Mouse (Mus musculus) midbrain, embryonic 13.5 days (tissue): ENCODE measurements around the gene Entpd8. TPM values are rescaled to one million over a fixed set of nuclear protein-coding genes. Genes with fewer than 3 reads are reported as not detected.

Source experiments
- ATAC-seq: fragments of 200-750 bp; cut with Nextera tagmentation; 2 replicates; pipeline ENCODE4 v1.8.0; 2017; ENCODE audit warnings: mild to moderate bottlenecking, moderate TSS enrichment, moderate library complexity
- H3K27ac ChIP-seq: fragments of 300-500 bp; sonication (generic); 2 replicates; pipeline ENCODE4 v1.5.1; 2015; ENCODE audit warnings: inconsistent platforms, mild to moderate bottlenecking, moderate library complexity
- H3K27me3 ChIP-seq: fragments of 300-500 bp; sonication (generic); 2 replicates; pipeline ENCODE4 v1.6.1; 2015; ENCODE audit warnings: mild to moderate bottlenecking, inconsistent platforms
- H3K36me3 ChIP-seq: fragments of 300-500 bp; sonication (generic); 2 replicates; pipeline ENCODE4 v1.6.1; 2015; ENCODE audit warnings: mild to moderate bottlenecking, inconsistent platforms
- H3K4me1 ChIP-seq: fragments of 300-500 bp; sonication (generic); replicated peaks from 2 replicates; pipeline ENCODE4 v1.6.1; 2015; ENCODE audit warnings: inconsistent platforms
- H3K4me2 ChIP-seq: fragments of 300-500 bp; sonication (generic); replicated peaks from 2 replicates; pipeline ENCODE4 v1.6.1; 2015; ENCODE audit warnings: moderate library complexity, mild to moderate bottlenecking, inconsistent platforms
- H3K4me3 ChIP-seq: fragments of 300-500 bp; sonication (generic); replicated peaks from 2 replicates; pipeline ENCODE4 v1.5.1; 2015; ENCODE audit warnings: mild to moderate bottlenecking, inconsistent platforms
- H3K9ac ChIP-seq: fragments of 300-500 bp; sonication (generic); replicated peaks from 2 replicates; pipeline ENCODE4 v1.6.1; 2015; ENCODE audit warnings: mild to moderate bottlenecking, inconsistent platforms
- H3K9me3 ChIP-seq: fragments of 300-500 bp; sonication (generic); 2 replicates; pipeline ENCODE4 v1.6.1; 2016; ENCODE audit warnings: mild to moderate bottlenecking, inconsistent platforms
- WGBS: fragments of 180-500 bp; shearing (Covaris S2); methylation state at CpG from one replicate; pipeline ENCODE4 v1.1.7; 2015; 5-methylcytosine and 5-hydroxymethylcytosine counted together
- polyA plus RNA-seq: library from polyadenylated mRNA; unstranded; fragments of >200 nt; fragmentation: Nextera tagmentation; extraction: Ambion mirVana; gene quantifications from 2 replicates; pipeline ENCODE4 v1.2.1, GENCODE M21; 2015

Gene Entpd8
- not detected in 2 replicates for polyA plus RNA-seq

DNA sequence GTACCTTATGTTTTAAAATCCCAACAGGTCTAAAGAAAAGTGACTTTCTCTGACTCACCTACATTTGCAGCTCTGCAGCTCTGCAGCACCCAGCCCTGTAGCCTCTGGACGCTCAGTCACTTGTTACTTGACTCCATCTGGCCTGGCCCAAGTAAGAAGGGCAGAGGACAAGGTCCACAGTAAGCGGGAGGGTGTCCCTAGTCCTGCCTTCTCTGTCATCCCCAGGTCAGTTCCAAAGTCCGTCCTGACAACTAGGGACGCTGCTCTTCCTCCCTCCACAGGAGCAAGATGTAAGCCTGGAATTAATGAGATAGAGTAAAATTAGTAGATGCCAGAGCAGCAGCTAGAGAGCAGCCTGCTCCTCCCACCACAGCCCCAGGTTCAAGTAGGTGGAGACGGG is at the start of gene Entpd8:
TSS of gene Entpd8 (plus strand) at position 229 of the 400 bp plus-strand sequence.
- 72% methylated on average over 5 of the region's 5 CpGs for WGBS
- no peak for ATAC-seq
- Histone ChIP-seq H3K27me3 (no peaks in the 10 kb centered on the region), H3K4me3 (no peak within 1 kb of the TSS), H3K36me3 (no peaks in the 10 kb centered on the region), H3K4me2 (no peak within 1 kb of the TSS), H3K9ac (no peak within 1 kb of the TSS), H3K27ac (no peak within 1 kb of the TSS), H3K4me1 (no peaks in the 10 kb centered on the region), H3K9me3 (no peaks in the 10 kb centered on the region)

DNA sequence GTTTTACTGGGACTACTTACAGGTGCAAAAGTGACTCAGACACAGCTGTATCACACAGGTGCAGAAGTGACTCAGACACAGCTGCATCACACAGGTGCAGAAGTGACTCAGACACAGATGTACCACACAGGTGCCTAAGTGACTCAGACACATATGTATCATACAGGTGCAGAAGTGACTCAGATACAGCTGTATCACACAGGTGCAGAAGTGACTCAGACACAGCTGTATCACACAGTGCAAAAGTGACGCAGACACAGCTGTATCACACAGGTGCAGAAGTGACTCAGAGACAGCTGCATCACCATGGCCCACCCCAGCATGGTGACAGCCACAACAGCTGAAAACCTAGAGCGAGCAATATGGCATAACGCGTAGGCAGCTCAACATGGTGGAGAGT is 45.1 kb upstream of the Entpd8 start:
- no peaks in the 10 kb centered on the region for H3K4me1 ChIP-seq
- no peak for ATAC-seq
- H3K4me3 ChIP-seq, result no peak overlapping the region
- H3K9me3 ChIP-seq, result no peaks in the 10 kb centered on the region
- no peak overlapping the region for H3K4me2 ChIP-seq
- no peaks in the 10 kb centered on the region for H3K36me3 ChIP-seq
- no peak overlapping the region for H3K9ac ChIP-seq
- 95% methylated on average over 4 of the region's 4 CpGs for WGBS
- H3K27ac ChIP-seq, result no peak overlapping the region
- no peaks in the 10 kb centered on the region for H3K27me3 ChIP-seq

DNA sequence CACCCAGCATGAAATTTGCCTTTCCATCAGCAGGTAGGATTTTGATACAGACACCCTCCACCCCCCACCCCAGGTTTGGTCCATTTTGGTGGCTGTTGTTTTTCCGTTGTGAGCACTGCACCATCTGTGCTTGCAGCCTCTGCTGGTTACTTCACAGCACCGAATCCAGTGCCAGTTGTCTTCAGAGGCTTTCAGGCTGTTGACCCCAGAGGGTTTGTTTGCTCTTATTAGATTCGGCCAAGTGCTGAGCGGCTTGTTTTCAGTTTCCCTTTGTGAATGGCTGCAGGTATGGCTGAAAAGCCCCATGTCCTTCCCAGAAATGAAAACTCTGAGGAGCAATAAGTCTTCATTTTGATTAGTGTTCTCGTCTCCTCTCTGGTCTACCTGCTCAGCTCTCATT is 40.0 kb upstream of the Entpd8 start:
- WGBS, result 93% methylated on average over 5 of the region's 5 CpGs

DNA sequence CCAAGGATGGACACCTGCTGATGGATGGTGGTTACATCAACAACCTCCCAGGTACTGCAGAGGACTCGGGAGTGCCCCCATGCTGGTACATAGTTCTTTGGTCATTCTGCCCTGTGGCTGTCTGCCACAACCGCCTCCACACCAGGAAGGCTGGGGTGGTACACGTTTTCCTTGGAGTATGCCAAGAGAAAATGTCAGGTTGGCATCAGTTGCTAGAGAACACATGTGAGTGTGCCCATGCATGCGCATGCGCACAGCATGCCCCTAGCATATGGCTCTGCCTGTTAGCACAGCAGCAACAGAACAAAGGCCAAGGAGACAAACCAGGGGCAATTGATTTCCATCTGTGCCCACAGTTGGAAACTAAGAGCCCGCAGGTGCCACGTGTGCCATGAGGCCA is 29.2 kb upstream of the Entpd8 start:
- H3K27me3 ChIP-seq, result no peaks in the 10 kb centered on the region
- H3K27ac ChIP-seq, result no peak overlapping the region
- 89% methylated on average over 7 of the region's 7 CpGs for WGBS
- peaks cover 2% of the 10 kb centered on the region; the same call in 1 of the 2 replicates for H3K36me3 ChIP-seq
- no peak overlapping the region for H3K4me2 ChIP-seq
- peaks cover 13% of the 10 kb centered on the region for H3K4me1 ChIP-seq
- no peaks in the 10 kb centered on the region for H3K9me3 ChIP-seq
- no peak overlapping the region for H3K4me3 ChIP-seq
- H3K9ac ChIP-seq, result no peak overlapping the region
- no peak for ATAC-seq

More for the DNA sequence above, 40.0 kb upstream of the Entpd8 start:
- H3K4me3 ChIP-seq, result no peak overlapping the region
- no peaks in the 10 kb centered on the region for H3K9me3 ChIP-seq
- no peak overlapping the region for H3K27ac ChIP-seq
- H3K9ac ChIP-seq, result no peak overlapping the region
- no peak overlapping the region for H3K4me2 ChIP-seq
- no peaks in the 10 kb centered on the region for H3K27me3 ChIP-seq
- no peak for ATAC-seq
- no peaks in the 10 kb centered on the region for H3K4me1 ChIP-seq
- no peaks in the 10 kb centered on the region for H3K36me3 ChIP-seq

DNA sequence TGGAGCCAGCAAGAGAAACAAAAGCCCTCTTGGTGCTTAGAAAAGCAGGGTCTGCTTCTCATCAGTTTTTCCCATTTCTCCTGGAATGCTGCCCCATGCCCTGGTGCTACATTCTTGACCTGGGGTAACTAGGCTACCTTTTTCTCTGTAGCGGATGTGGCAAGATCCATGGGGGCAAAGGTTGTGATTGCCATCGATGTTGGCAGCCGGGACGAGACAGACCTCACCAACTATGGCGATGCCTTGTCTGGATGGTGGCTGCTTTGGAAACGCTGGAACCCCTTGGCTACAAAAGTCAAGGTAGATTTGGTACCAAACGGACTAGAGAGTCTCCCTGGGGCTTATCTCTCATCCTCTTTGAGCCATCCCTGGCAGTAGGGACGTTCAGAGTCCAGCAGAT is 28.7 kb upstream of the Entpd8 start:
- Histone ChIP-seq H3K27ac (no peak overlapping the region), H3K27me3 (no peaks in the 10 kb centered on the region), H3K4me2 (no peak overlapping the region), H3K9me3 (no peaks in the 10 kb centered on the region), H3K9ac (no peak overlapping the region), H3K4me3 (no peak overlapping the region), H3K4me1 (peaks cover 17% of the 10 kb centered on the region), H3K36me3 (peaks cover 4% of the 10 kb centered on the region; the same call in 1 of the 2 replicates)
- no peak for ATAC-seq
- whole genome bisulfite sequencing, result 88% methylated on average over 8 of the region's 8 CpGs

DNA sequence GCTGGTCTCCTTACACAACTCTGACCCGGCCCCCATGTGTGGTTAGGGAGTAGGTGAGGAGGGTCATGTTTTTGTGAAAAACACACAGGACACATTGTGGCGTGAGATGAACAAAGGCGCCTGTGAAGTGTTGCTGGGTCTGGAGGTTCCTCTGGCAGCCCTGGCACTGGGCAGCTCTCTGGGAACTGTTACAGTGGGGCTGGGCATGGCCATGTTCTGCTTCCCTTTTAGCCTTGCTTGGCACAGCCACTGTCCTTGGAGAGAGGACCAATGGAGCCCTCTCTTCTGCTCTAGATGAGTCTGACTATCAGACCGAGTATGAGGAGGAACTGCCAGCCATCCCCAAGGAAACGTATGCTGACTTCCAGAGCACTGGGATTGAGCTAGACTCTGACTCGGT is 27.0 kb upstream of the Entpd8 start:
- H3K27ac ChIP-seq, result no peak overlapping the region
- peaks cover 17% of the 10 kb centered on the region for H3K4me1 ChIP-seq
- WGBS, result 100% methylated on average over 6 of the region's 6 CpGs
- no peaks in the 10 kb centered on the region for H3K27me3 ChIP-seq
- no peak overlapping the region for H3K4me3 ChIP-seq
- H3K4me2 ChIP-seq, result no peak overlapping the region
- H3K9ac ChIP-seq, result no peak overlapping the region
- no peaks in the 10 kb centered on the region for H3K9me3 ChIP-seq
- ATAC-seq, result no peak
- H3K36me3 ChIP-seq, result peaks cover 17% of the 10 kb centered on the region

DNA sequence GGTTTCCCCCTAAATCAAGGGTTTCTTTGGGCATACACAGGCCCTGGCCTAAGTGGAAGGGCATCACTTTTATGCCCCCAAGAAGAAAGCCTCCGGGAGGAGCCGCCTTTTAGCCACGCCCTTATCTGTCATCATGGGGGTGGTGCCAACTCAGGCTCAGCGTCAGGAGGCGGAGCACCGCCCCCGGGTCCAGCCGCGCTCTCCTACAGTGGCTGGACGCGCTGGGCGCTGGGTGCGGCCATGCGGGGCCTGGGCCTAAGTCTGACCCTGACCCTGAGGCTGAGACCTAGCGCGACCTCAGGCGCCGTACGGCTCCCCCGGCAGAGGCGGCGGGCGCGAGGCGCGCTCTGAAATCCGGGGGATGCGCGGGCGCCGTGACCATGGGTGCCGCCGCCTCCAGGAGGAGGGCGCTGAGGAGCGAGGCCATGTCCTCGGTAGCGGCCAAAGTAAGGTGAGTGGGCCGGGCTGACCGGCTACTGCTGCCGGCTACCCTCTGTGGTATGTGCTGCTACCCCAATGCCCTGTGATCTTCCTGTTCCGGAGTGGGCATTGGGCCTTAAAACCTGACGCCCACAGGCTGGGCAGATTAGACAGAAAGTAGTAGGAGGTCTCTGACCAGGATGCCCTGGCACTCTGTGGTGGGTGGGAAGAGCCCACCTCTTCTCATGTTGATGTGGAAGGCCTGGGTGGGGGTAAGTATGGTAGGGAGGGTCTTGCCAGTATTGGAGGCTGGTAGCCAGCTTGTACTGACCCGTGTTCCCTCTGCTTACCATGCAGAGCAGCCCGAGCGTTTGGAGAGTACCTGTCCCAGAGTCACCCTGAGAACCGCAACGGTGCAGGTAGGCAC is 25.7 kb upstream of the Entpd8 start, which contains the start of gene Nsmf:
TSS of gene Nsmf (plus strand) at position 135 of the 847 bp plus-strand sequence.
- 5% methylated on average over 46 of the region's 47 CpGs for WGBS
- peak; percentile 92 for ATAC-seq
- Histone ChIP-seq H3K9ac (peak within 1 kb of the TSS; percentile 87), H3K36me3 (peaks cover 29% of the 10 kb centered on the region), H3K4me2 (peak within 1 kb of the TSS; percentile 86), H3K4me1 (peaks cover 17% of the 10 kb centered on the region), H3K4me3 (peak within 1 kb of the TSS; percentile 77), H3K27me3 (no peaks in the 10 kb centered on the region), H3K27ac (peak within 1 kb of the TSS; percentile 54), H3K9me3 (no peaks in the 10 kb centered on the region)

DNA sequence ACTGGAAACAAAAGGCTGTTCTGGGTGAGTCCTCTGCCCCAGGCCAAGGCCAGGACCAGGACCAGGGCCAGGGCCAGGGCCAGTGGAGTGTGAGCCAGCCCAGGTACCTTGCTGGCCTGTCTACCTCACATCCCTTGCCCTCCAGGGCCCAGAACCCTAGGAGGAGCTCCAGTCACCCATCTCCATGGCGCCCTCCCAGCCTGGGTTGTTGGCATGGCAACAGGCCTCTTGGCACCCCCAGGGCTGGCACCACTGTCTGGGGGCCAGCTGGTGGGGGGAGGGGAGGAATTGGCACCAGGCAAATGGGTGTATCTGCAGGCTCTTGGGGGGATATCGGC is 25.1 kb upstream of the Entpd8 start:
- H3K9me3 ChIP-seq, result no peaks in the 10 kb centered on the region
- H3K27ac ChIP-seq, result no peak overlapping the region
- peak overlapping the region; percentile 86 for H3K4me2 ChIP-seq
- peak overlapping the region; percentile 87 for H3K9ac ChIP-seq
- peak; percentile 48 for ATAC-seq
- 61% methylated on average over 2 of the region's 2 CpGs for WGBS
- H3K27me3 ChIP-seq, result no peaks in the 10 kb centered on the region
- H3K4me3 ChIP-seq, result peak overlapping the region; percentile 77
- H3K36me3 ChIP-seq, result peaks cover 35% of the 10 kb centered on the region
- peaks cover 17% of the 10 kb centered on the region for H3K4me1 ChIP-seq

DNA sequence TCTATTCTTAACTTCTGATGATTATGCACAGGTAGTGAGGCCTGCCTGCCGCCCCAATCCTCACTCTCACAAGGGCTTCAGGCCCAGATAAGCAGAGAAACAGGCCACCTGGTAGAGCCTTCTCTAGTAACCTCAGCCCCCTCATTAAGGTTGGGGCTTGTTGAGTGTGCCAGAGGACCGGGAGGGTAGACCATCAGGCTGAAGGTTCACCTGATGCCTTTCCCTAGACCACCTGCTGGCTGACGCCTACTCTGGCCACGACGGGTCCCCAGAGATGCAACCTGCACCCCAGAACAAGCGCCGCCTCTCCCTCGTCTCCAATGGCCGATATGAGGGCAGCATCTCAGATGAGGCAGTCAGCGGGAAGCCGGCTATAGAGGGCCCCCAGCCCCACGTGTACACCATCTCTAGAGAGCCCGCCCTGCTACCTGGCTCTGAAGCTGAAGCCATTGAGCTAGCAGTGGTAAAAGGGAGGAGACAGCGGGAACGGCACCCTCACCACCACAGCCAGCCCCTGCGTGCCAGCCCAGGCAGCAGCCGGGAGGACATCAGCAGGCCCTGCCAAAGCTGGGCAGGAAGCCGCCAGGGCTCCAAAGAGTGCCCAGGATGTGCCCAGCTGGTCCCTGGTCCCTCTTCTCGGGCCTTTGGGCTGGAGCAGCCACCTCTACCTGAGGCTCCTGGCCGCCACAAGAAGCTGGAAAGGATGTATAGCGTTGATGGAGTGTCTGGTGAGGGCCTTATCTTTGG is 24.5 kb upstream of the Entpd8 start:
- Histone ChIP-seq H3K4me2 (peak overlapping the region; percentile 86), H3K36me3 (peaks cover 41% of the 10 kb centered on the region), H3K27ac (no peak overlapping the region), H3K27me3 (no peaks in the 10 kb centered on the region), H3K4me1 (peaks cover 17% of the 10 kb centered on the region), H3K9me3 (no peaks in the 10 kb centered on the region), H3K4me3 (peak overlapping the region; percentile 77), H3K9ac (peak overlapping the region; percentile 87)
- peak; percentile 2; the same call in 1 of the 2 replicates for ATAC-seq
- 91% methylated on average over 21 of the region's 21 CpGs for WGBS

DNA sequence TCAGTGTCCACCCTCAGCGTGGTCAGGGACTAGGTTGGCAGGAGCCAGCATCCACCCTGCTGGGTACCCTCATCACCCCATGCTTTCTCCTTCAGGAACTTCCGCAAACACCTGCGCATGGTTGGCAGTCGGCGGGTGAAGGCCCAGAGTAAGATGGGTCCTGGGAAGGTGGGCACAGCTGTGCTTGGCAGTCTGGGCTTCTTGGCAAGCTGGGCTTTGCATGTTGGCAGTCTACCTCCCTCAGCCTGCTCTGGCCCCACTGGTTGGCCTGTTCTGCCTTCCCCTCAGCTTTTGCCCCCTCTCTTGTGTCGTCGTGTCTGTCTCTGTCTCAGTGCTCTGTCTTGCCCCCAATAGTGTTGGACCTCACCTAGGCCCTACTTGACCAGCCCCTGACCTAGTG is 21.2 kb upstream of the Entpd8 start:
- Histone ChIP-seq H3K4me1 (peaks cover 17% of the 10 kb centered on the region), H3K27me3 (no peaks in the 10 kb centered on the region), H3K4me3 (no peak overlapping the region), H3K9ac (no peak overlapping the region), H3K27ac (no peak overlapping the region), H3K36me3 (peaks cover 67% of the 10 kb centered on the region), H3K4me2 (no peak overlapping the region), H3K9me3 (no peaks in the 10 kb centered on the region)
- 93% methylated on average over 7 of the region's 7 CpGs for WGBS
- ATAC-seq, result no peak

DNA sequence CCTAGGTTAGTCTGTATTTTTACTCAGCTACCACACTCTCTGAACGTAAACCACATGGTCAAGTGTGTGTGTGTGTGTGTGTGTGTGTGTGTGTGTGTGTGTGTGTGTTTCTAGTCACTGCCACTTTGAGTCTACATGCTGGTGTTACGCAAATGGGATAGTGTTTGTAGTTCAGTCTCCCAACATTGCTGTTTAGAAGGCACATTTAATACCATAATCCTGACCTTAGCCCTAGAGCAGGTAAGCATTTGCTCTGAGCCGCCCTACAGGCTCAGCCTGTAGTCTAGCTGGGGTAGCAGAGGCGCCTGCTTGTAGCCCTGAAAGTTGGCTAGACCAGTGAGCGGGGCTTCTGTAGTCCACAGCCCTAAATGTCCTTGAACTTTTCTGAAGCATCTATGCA is 16.6 kb upstream of the Entpd8 start:
- H3K4me1 ChIP-seq, result no peaks in the 10 kb centered on the region
- 93% methylated on average over 5 of the region's 5 CpGs for WGBS
- no peak overlapping the region for H3K27ac ChIP-seq
- peaks cover 46% of the 10 kb centered on the region for H3K36me3 ChIP-seq
- no peak overlapping the region for H3K4me3 ChIP-seq
- no peaks in the 10 kb centered on the region for H3K27me3 ChIP-seq
- no peak for ATAC-seq
- no peaks in the 10 kb centered on the region for H3K9me3 ChIP-seq
- H3K4me2 ChIP-seq, result no peak overlapping the region
- H3K9ac ChIP-seq, result no peak overlapping the region

DNA sequence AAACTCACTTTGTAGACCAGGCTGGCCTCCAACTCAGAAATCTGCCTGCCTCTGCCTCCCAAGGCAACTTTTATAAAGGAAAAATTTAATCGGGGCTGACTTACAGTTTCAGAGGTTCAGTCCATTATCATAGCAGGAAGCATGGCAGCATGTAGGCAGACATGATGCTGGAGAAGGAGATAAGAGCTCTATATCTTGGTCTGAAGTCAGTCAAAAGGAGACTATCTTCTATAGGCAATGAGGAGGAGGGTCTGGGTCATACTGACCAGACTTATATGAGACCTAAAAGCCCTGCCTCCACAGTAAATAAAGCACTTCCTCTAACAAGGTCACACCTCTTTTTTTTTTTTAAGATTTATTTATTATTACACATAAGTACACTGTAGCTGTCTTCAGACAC is 15.8 kb upstream of the Entpd8 start:
- H3K27ac ChIP-seq, result no peak overlapping the region
- H3K9ac ChIP-seq, result no peak overlapping the region
- peaks cover 39% of the 10 kb centered on the region for H3K36me3 ChIP-seq
- WGBS, result 96% methylated on average over 1 of the region's 1 CpGs
- H3K27me3 ChIP-seq, result no peaks in the 10 kb centered on the region
- no peak overlapping the region for H3K4me3 ChIP-seq
- no peaks in the 10 kb centered on the region for H3K4me1 ChIP-seq
- no peak for ATAC-seq
- H3K9me3 ChIP-seq, result no peaks in the 10 kb centered on the region
- H3K4me2 ChIP-seq, result no peak overlapping the region
